Mouse (Mus musculus) hindbrain, embryonic 10.5 days (tissue): Measurements from ENCODE around the gene Elp4. TPM values are rescaled to one million over a fixed set of nuclear protein-coding genes. Genes with fewer than 3 reads are reported as not detected.
A peak's percentile ranks its signal among the peaks of the same experiment; 100 is the strongest.

ENCODE experiments used
- DNase-seq: peaks from one replicate; pipeline ENCODE4 v3.0.0-alpha.2; 2017; ENCODE audit warnings: low spot score
- H3K27ac ChIP-seq: fragments of 300-500 bp; sonication (generic); 2 replicates; pipeline ENCODE4 v1.5.1; 2016; ENCODE audit warnings: mild to moderate bottlenecking, moderate library complexity
- H3K27me3 ChIP-seq: fragments of 300-500 bp; sonication (generic); 2 replicates; pipeline ENCODE4 v1.6.1; 2016; ENCODE audit warnings: mild to moderate bottlenecking; ENCODE audit not compliant: poor library complexity, insufficient read depth, severe bottlenecking
- H3K36me3 ChIP-seq: fragments of 300-500 bp; sonication (generic); 2 replicates; pipeline ENCODE4 v1.6.1; 2016; ENCODE audit warnings: mild to moderate bottlenecking, moderate library complexity
- H3K4me1 ChIP-seq: fragments of 300-500 bp; sonication (generic); replicated peaks from 2 replicates; pipeline ENCODE4 v1.6.1; 2016; ENCODE audit warnings: mild to moderate bottlenecking
- H3K4me3 ChIP-seq: fragments of 300-500 bp; sonication (generic); 2 replicates; pipeline ENCODE4 v1.5.1; 2016; ENCODE audit warnings: mild to moderate bottlenecking, moderate library complexity
- H3K9me3 ChIP-seq: fragments of 300-500 bp; sonication (generic); 2 replicates; pipeline ENCODE4 v1.6.1; 2016; ENCODE audit warnings: mild to moderate bottlenecking, moderate library complexity
- WGBS: fragments of 180-500 bp; shearing (Covaris S2); methylation state at CpG from one replicate; pipeline ENCODE4 v1.1.7; 2016; 5-methylcytosine and 5-hydroxymethylcytosine counted together
- polyA plus RNA-seq: library from polyadenylated mRNA; unstranded; fragments of >200 nt; fragmentation: Nextera tagmentation; extraction: Ambion mirVana; gene quantifications from 2 replicates; pipeline ENCODE4 v1.2.1, GENCODE M21; 2016

The Elp4 gene
- polyA plus RNA-seq, 1 experiment from 2014 or later: 49.8 TPM

DNA sequence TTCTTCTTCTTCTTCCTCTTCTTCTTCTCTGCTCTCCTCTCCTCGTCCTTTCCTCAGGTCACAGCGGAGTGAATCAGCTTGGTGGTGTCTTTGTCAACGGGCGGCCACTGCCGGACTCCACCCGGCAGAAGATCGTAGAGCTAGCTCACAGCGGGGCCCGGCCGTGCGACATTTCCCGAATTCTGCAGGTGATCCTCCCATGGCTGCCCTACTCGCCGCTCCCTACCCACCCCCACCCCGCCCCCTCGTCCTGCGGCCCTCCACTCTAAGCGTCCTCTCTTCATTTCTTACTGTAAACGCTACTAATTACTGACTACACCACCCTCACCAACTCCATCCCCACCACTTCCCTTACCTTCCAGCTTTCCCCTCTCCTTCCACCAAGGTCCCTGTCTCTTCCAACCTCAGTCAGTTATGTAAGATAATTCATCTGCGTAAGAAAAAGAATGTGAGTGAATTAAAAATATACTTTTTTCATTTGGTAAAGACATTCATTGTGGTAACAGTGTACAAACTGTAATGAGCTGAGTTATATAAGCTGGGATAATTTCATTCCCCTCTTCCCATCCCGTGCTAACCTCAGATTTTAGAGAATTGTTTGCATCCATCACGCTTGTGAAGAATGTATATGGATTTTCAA is 220.5 kb downstream of the Elp4 start:
- Histone ChIP-seq H3K27me3 (peaks cover 100% of the 10 kb centered on the region), H3K36me3 (peaks cover 12% of the 10 kb centered on the region; the same call in 1 of the 2 replicates), H3K4me1 (peaks cover 73% of the 10 kb centered on the region), H3K4me3 (peak overlapping the region; percentile 73), H3K9me3 (no peaks in the 10 kb centered on the region), H3K27ac (peak overlapping the region; percentile 54; the same call in 1 of the 2 replicates)
- WGBS: 3% methylated on average over 22 of the region's 22 CpGs
- peak; percentile 22 for DNase-seq

DNA sequence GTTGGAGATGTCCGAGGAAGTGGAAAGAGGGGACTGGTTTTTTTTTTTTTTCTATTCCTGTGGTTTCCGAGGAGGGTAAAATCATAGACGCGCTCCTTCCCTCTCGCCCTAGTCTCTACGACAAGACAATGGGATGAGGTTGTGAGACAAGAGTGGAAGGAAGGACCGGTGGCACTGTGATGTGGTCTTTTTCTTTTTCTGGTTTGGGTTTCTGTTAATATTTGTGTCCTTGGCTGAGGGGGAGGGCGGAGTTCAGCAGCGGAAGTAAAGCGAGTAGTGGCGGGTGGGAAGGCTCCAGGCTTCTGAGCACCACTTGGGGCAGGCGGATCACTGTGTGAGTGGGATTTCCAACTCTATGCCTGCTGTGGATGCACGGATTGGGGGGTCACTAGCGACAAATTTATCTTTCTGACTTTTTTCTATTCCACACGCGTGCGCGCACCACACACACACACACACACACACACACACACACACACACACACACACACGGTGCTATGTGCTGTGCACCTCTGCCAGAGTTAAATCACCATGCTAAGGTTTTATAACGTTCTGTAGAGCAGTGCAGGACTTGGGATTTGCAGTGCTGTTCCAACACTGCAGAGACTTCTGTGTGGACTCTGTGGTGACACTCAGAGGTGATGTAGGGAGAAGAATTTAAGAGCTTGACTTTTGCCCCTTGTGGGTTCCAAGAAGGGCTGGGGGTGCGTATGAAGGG is 221.6 kb downstream of the Elp4 start:
- peaks cover 99% of the 10 kb centered on the region for H3K27me3 ChIP-seq
- peak overlapping the region; percentile 73 for H3K4me3 ChIP-seq
- peak overlapping the region; percentile 79 for H3K27ac ChIP-seq
- 2% methylated on average over 21 of the region's 21 CpGs for WGBS
- peak; percentile 53 for DNase-seq
- peaks cover 65% of the 10 kb centered on the region for H3K4me1 ChIP-seq
- no peaks in the 10 kb centered on the region for H3K9me3 ChIP-seq
- peaks cover 12% of the 10 kb centered on the region; the same call in 1 of the 2 replicates for H3K36me3 ChIP-seq

DNA sequence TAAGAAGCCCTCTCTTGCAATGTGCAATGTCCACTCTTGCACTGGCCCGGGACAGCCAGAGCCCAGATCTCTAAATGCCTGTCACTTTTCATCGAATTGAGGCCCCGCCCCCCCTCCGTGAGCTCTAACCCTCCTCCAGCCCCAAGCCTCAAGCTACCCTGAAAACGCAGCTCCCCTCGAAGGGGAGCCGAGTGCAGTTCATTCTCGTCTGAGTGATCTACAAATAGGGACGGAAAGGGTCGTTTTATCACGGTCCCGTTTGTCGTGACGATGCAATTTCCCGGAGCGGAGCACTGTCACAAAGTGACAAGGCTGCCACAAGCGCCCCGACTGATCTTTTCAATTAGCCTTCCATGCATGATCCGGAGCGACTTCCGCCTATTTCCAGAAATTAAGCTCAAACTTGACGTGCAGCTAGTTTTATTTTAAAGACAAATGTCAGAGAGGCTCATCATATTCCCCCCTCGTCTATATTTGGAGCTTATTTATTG is 222.3 kb downstream of the Elp4 start:
- under 1% methylated on average over 23 of the region's 23 CpGs for WGBS
- H3K9me3 ChIP-seq: no peaks in the 10 kb centered on the region
- peak overlapping the region; percentile 79 for H3K27ac ChIP-seq
- H3K27me3 ChIP-seq: peaks cover 99% of the 10 kb centered on the region
- peaks cover 60% of the 10 kb centered on the region for H3K4me1 ChIP-seq
- peak overlapping the region; percentile 73 for H3K4me3 ChIP-seq
- peak; percentile 67 for DNase-seq
- peaks cover 12% of the 10 kb centered on the region; the same call in 1 of the 2 replicates for H3K36me3 ChIP-seq

DNA sequence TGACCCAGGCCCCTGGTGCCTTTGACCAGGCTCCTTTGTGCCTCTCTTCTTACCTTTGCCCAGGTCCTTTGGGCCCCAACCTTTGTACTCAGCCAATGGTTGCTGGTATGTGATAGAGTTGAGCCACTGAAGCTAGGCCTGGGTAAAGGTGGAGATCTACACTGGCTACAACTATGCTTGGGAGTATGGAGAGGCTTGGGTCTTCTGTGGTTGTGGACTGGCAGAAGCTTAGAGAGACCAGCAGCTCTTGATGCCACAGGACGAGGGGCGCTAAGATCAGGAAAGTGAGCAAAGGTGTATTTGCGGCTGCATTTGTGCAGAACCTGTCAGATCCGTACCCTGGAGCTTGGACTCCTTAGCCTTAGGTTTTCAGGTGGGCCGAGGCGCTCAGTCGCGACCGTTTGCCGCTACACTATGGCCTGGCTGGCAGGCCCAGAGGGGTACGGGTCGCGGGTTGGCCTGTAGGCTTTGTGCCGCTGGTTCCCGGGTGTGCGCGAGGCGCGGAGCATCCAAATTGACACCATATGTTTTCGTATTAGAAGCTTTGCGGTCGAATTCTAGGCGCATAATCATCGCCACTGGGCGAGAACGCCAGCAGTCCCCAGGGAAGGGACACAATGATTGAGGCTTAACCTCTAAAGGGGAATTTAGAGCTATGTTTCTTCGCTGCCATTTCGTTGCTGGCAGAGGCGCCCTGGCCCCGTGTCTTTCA is 223.2 kb downstream of the Elp4 start:
- H3K36me3 ChIP-seq: peaks cover 12% of the 10 kb centered on the region; the same call in 1 of the 2 replicates
- peaks cover 99% of the 10 kb centered on the region for H3K27me3 ChIP-seq
- H3K4me1 ChIP-seq: peaks cover 57% of the 10 kb centered on the region
- 1% methylated on average over 30 of the region's 30 CpGs for WGBS
- H3K4me3 ChIP-seq: peak overlapping the region; percentile 73
- peak; percentile 44 for DNase-seq
- peak overlapping the region; percentile 79 for H3K27ac ChIP-seq
- no peaks in the 10 kb centered on the region for H3K9me3 ChIP-seq

DNA sequence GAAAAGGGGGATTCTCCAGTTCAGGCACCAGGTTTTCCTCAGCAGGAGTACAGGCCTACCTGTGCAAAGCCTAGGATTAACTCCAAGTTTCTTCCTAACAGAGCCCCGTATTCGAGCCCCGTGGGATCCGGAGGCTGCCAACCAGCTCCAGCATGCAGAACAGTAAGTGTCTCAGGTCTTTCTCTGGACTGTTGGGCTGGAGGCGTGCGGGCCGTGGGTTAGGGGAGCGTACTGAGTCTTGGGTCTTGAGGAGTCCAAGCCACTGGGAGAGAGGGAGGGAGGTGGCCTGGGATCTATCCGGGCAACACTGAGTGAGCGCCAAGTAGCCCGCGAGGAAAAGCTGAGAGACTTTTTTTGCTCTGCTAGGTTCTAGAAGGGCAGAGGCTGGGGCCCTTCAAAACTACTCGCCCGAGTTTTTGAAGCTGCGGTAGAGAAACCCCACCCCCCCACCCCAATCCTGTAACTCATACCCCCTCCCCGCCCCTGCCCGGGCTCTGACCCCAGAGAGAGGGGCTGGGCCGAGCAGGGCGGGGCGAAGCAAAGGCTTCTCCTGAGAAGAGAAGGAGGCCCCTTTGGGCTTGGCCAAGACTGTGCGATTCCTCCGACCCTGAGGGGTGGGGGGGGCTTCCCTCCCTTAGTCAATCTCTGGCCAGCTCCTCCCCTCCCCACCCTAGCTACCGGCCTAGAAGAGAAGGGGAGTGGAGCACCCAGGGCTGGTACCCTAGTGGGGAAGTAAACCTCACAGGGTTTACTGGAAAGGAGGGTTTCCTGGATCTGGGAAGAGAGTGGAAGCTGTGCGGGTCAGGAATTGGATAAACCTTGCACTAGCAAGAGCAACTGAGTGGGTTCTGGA is 224.0 kb downstream of the Elp4 start:
- Histone ChIP-seq H3K27me3 (peaks cover 99% of the 10 kb centered on the region), H3K27ac (peak overlapping the region; percentile 79), H3K4me3 (peak overlapping the region; percentile 73), H3K4me1 (peaks cover 60% of the 10 kb centered on the region), H3K36me3 (peaks cover 7% of the 10 kb centered on the region; the same call in 1 of the 2 replicates), H3K9me3 (no peaks in the 10 kb centered on the region)
- peak; percentile 61 for DNase-seq
- WGBS: under 1% methylated on average over 24 of the region's 24 CpGs

DNA sequence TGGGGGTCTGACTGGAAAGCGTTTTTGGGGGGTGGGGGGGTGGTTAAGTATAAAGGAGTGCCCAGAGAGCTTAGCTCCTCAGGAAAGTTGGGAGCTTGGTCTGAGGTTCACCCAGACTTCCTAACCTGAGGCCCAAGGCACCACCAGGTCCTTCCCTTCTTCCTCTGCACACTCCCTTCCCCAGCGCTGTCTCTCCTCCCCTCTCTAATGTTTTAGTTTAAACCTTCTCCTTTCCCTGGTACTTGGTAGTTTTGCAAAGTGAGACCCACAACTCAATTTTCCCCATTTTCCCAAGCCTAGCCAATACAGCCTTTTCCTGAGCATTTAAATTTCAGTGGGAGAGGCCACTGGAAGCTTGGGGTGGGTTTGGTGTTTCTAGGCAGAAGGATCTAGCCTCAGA is 225.0 kb downstream of the Elp4 start:
- H3K36me3 ChIP-seq: no peaks in the 10 kb centered on the region
- peak overlapping the region; percentile 73 for H3K4me3 ChIP-seq
- H3K4me1 ChIP-seq: peaks cover 70% of the 10 kb centered on the region
- peak overlapping the region; percentile 79 for H3K27ac ChIP-seq
- DNase-seq: no peak
- H3K27me3 ChIP-seq: peaks cover 99% of the 10 kb centered on the region
- 0% methylated on average over 2 of the region's 2 CpGs for WGBS
- H3K9me3 ChIP-seq: no peaks in the 10 kb centered on the region

DNA sequence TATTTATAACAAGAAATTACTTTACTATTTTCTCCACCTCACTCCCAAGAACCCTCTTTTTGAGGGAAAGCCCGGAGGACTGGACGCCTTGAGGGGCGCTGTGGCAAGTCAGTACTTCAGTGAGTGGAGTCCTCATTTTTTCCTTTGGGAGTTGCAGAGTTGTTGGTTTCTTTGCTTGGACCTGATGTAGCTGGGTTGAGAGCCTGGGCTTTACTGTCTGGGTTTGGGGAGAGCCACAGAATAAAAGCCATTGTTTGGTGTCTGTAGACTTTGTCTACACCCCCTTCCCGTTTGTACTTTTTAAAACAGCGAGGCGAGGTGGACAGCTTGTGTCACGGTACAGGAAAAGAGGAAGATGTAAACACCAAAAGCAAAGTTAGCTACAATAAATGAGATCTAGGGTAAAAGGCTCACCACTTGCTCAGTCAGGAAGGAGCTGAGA is 225.5 kb downstream of the Elp4 start:
- Histone ChIP-seq H3K4me3 (peak overlapping the region; percentile 73), H3K9me3 (no peaks in the 10 kb centered on the region), H3K36me3 (no peaks in the 10 kb centered on the region), H3K27me3 (peaks cover 99% of the 10 kb centered on the region), H3K27ac (peak overlapping the region; percentile 79), H3K4me1 (peaks cover 74% of the 10 kb centered on the region)
- peak; percentile 40 for DNase-seq
- WGBS: 0% methylated on average over 7 of the region's 7 CpGs

DNA sequence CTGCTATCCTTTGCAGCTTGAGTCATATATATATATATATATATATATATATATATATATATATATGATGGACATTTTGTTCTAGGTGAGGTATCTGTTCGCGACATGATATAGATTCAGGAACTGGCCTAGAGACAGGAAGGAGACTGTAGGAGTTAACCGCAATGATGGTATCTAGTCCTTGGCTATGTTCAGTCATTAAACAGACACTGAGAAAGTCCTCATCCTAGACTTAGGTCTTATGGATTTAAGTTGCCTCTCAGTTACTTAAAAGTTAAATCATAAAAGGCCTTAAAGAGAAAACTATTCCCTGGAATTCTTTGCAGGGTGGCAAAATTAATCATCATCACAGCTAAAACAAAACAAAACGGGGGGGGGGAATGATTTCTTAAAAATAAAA is 226.1 kb downstream of the Elp4 start:
- Histone ChIP-seq H3K27me3 (peaks cover 99% of the 10 kb centered on the region), H3K27ac (peak overlapping the region; percentile 79; the same call in 1 of the 2 replicates), H3K9me3 (no peaks in the 10 kb centered on the region), H3K36me3 (no peaks in the 10 kb centered on the region), H3K4me3 (peak overlapping the region; percentile 73), H3K4me1 (peaks cover 80% of the 10 kb centered on the region)
- DNase-seq: no peak
- under 1% methylated on average over 4 of the region's 4 CpGs for WGBS

DNA sequence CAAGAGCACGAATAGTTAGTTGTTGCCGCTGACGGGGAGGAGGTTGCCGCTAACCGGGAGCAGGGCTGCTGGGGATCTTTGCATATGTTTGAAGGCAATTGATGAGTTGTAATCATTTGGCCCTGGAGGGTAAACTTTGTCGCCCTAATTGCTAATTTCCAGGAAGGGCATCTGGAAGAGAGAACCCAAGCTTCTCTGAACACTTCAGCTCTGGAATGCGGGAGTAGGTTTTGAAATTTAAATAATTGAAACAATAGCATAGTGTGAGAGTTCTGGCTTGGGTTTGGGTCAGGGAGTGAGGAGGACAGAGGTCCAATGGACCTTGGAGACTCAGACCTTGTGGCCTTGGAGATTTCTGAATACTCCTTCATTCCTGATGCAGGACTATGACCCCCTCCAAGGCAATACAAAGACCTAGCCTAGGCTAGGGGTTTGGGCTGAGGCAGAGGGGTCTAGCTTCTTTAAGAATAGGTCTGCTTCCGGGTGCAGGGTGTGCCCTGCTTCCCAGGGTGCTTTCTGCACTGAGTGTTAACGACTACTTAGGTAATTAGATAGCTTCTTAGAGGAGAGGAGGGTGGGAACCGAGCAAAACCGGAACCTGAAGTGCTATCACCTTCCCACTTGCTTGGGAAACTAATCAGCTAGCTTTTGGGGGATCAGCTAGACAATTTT is 226.8 kb downstream of the Elp4 start:
- Histone ChIP-seq H3K27me3 (peaks cover 99% of the 10 kb centered on the region), H3K4me1 (peaks cover 81% of the 10 kb centered on the region), H3K9me3 (no peaks in the 10 kb centered on the region), H3K27ac (peak overlapping the region; percentile 96), H3K36me3 (no peaks in the 10 kb centered on the region), H3K4me3 (peak overlapping the region; percentile 73)
- peak; percentile 29 for DNase-seq
- under 1% methylated on average over 11 of the region's 11 CpGs for WGBS

DNA sequence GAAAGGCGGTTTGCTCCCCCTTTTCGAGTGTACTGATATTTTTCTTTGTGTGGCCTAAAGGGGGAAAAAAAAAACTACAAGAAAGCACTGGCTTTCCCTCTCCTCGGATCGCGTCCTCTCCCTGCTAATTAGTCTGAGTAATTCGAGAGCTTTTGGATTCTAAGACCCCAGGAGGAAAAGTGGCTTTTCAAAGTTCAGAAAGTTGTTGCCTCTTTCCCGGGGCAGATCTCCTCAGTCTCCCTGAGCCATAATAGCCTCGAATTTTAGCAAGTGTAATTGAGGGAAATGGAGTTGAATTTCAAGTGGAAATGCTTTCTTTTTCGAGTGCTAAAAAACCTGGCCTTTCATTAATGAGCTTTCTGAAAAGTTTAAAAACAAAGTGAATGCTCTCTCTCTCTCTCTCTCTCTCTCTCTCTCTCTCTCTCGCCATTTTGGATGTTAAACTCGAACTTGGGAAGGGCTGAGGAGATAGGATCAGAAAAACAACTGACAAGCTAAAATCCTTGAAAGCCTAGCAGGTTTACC is 227.4 kb downstream of the Elp4 start:
- Histone ChIP-seq H3K9me3 (no peaks in the 10 kb centered on the region), H3K36me3 (no peaks in the 10 kb centered on the region), H3K27ac (peak overlapping the region; percentile 96), H3K4me1 (peaks cover 81% of the 10 kb centered on the region), H3K27me3 (peaks cover 99% of the 10 kb centered on the region), H3K4me3 (peak overlapping the region; percentile 73)
- DNase-seq: no peak
- WGBS: under 1% methylated on average over 11 of the region's 11 CpGs

DNA sequence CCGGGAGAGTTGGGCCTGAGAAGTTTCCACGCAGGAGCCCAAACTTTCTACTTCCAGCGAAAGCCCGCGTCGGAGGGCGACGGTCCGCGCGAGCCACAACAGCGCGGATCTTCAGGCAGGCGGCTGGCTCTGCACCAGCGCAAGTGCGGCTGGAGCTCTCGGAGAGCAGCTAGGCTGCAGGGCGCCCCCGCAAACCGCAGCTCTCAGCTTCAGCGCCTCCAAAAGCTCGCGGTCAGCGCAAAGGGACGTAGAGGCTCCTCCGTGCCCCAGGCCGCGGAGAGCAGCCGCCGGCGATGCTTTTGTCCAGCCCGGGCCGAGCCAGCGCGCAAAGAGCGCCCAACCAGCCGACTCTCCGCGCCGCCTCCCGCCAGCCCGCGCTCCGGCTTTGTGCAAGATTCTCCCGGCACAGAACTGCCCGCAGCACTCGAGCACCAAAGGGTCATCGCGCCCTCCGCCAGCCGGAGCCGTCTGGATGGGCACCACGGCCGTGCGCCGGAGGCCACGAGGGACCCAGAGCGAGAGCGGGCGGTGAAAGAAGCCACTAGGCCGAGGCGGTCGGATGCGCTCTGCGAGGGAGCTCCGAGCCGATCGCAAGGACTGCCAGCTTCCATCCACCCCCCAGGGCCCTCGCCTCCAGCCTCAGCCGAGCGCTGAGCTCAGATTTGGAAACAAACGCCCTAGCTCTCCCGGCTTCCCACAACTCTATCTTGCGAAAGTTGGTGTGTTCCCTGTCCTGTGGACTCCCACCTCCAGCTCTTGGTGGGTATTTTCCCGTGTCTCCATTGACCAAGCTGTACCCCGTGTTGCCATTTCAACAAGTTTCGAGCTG is 228.1 kb downstream of the Elp4 start:
- Histone ChIP-seq H3K36me3 (no peaks in the 10 kb centered on the region), H3K27ac (peak overlapping the region; percentile 96), H3K27me3 (peaks cover 99% of the 10 kb centered on the region), H3K4me1 (peaks cover 78% of the 10 kb centered on the region), H3K9me3 (no peaks in the 10 kb centered on the region), H3K4me3 (peak overlapping the region; percentile 73)
- peak; percentile 80 for DNase-seq
- under 1% methylated on average over 77 of the region's 77 CpGs for WGBS
